Mouse (Mus musculus) spleen, postnatal 36 days (tissue): Measurements from ENCODE around the gene Dpep3.
"Not testable (repeated sequence)": the region's sequence is repeated elsewhere in the genome, so short reads cannot be mapped to it uniquely, and the experiment has no call there.

ENCODE experiments used
- DNase-seq, 2 experiments: peaks; one replicate each; pipeline ENCODE4 v3.0.0; 2022; ENCODE audit warnings: low spot score in 2 of 2, mixed read lengths in 1 of 2

The Dpep3 gene

DNA sequence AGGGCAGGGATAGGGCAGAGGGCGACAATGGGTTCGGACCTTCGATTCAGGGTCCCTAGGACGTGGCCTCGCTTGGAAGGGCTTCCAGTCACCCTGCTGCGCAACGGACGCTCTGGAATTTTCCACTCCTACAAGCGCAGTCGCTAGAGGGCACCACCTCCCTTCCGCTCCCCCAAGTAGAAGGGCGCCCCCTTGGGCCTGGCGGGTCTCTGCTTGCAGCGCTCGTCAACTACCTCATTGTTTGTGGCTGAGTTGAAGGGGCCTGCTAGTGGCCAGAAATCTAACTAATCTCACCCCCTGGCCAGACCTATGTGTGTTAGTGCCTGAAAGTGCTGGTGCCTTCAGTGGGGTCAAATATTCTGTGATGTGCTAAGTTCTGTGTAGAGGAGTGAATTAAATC is at the start of gene Dpep3:
TSS of gene Dpep3 (minus strand) at position 105 of the 400 bp plus-strand sequence.
- DNase-seq = no peak

DNA sequence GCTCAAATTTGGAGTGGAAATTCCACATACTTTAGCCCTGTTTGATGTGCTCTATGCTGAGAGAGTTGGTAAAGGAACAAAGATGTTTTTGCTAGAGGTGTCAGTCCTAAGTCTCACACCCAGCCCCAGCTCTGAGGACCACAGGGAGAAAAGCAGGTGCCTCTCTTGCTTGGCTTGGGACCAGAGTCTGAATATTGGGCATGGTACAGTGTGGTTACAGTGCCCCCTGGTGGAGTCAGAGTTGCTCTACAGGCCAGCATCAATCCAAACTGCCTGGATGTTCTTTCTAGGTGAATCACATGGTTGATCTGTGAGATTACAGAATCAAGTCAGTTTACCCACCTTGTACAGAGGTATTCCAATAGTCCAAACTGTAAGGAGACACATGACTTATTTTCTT is 43.3 kb upstream of the Dpep3 start:
- DNase-seq = peak; percentile 67 to 79

DNA sequence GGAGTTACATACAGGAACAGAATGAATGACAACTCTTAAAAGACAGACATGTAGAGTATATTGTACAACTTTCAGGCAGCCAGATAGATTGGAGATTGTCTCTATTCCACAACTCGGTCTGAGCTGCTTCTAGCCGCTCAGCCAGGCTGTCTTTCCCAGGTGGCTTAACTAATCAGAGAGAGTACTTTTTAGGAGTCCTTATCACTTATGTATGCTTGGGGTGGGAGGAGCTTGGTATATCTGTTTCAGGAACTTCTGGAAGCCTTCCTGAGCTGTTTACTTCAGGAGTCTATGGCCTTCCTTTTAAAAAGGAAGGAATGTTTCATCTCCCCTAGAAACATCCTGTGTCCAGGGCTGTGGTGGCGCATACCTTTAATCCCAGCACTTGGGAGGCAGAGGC is 38.8 kb upstream of the Dpep3 start:
- DNase-seq = no peak

DNA sequence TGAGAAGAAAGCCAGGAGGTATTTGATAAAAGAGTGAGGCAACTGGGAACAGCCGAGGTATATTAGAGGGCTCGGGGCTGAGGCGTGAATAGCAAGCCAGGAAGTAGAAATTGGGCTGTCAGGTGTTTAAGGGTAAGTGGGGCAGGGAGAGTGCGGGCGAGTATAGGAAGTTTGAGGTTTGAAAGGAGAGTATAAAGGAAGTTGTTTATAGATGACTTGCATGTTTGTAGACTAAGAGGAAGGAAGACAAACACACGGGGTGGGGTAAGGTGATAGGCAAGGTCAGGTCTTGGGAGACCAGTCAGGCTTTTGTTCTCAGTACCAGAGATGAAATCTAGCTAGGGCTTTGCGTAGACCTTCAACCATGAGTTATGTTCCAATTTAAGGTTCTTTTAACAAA is 37.9 kb upstream of the Dpep3 start:
- DNase-seq = peak; percentile 8 to 41

DNA sequence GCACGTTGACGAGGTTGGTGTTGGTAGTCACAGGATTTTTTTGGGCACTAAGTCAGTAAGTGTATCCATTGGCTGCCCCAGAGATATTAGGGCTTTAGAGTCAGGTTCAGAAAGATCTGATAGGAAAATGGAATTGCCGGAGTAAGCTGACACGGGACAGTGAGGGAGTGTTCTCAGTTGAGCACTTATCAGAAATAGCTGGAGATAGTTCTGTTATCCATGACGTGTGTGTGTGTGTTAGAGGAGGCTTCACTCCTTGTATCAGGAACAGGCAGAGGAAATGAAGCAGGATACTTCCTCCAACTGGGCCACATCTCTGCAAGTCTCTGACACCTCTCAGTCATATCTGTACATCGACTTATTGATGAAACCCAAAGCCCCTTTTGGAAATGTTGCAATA is 37.1 kb upstream of the Dpep3 start:
- DNase-seq = no peak

- DNase-seq = not testable (repeated sequence)
Measured at GRCm38 (mm10) chr8:106012203-106012602, 33.0 kb upstream of the Dpep3 start.

DNA sequence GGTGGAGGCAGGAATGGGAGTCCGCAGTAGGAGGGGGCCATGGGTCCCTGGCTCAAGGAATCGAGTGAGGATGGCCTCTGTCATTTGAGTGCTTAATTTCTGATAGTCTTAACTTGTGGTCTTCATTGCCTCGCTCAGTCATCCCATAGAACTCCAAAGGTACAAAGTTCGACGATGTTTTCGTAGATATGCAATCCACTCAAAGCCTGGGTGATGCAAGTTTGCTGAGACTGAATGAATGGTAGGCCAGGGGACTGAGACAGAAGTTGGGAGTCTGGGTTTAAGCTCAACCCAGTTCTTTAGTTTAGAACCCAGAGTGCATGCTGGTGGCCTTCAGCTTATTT is 32.4 kb upstream of the Dpep3 start, which contains the start of gene Ddx28:
TSS of gene Ddx28 (minus strand) at position 240 of the 344 bp plus-strand sequence.
- DNase-seq = no peak

- peak; percentile 86 to 89 for DNase-seq
Measured at GRCm38 (mm10) chr8:106010748-106011642, 31.8 kb upstream of the Dpep3 start.

- not testable (repeated sequence) for DNase-seq
Measured at GRCm38 (mm10) chr8:106007891-106008290, 28.7 kb upstream of the Dpep3 start.

DNA sequence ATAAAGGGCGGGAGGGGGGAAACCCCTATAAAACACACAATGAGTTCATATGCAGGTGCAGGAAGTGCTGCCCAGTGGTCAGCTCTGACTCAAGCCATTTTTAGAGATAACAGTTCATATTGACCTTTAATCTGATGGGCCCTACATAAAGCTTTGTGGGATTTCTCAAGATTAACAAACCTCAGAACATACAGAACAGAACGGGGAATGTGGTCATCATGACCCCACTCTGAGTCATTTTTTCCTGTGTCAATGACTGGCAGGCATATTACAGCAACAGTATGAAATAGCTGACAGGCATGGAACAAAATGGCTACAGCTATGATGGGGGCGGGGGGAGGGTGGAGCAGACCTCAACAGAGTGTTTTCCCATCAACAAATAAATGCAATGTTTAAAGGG is 27.9 kb upstream of the Dpep3 start:
- DNase-seq = no peak

GRCm38 (mm10) chr8:106006413-106006812 is 27.2 kb upstream of the Dpep3 start:
- no peak for DNase-seq

DNA sequence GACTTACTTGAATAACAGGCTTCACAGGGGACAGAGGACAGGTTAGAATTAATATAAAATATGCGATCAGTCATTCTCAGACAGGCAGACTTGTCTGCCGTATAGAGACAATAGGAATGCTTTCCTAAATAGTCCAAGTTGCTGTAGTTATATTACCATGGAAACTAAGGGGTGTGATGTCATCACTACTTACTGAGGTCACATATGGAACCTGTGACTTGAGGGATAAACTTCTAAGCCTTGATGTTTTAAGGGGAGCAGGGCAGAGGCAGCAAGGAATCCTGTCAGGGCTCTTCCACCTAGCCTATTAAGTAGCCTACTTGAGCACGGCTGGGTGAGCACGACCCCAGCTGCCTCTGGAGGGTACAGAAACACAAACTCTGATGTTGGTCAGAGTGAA is 26.6 kb upstream of the Dpep3 start, which contains the start of gene Dpep2nb:
TSS of gene Dpep2nb (minus strand) at position 101 of the 400 bp plus-strand sequence.
- no peak for DNase-seq

DNA sequence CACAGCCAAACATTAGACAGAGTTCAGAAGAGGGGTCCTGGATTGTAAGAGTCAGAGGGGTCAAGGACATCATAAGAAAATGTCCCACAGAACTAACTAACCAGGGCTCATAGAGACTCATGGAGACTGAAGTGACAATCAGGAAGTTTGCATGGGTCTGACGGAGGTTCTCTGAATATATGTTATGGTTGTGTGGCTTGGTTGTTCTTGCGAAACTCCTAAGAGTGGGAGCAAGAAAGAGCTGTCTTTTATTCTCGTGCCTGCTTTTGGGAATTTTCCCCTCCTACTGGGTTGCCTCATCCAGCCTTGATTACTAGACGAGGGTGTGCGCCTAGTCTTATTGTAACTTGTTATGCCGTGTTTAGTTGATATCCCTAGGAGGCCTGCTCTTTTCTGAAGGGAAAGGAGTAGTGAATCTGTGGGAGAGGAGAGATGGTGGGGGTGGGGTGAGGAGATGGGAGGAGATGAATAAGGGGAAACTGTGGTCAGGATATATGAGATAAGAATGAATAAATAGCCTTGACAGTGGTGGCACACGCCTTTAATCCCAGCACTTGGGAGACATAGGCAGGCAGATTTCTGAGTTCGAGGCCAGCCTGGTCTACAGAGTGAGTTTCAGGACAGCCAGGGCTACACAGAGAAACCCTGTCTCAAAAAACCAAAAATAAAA is 25.4 kb upstream of the Dpep3 start:
- DNase-seq = no peak

- no peak for DNase-seq
Measured at GRCm38 (mm10) chr8:106001908-106002307, 22.7 kb upstream of the Dpep3 start.

DNA sequence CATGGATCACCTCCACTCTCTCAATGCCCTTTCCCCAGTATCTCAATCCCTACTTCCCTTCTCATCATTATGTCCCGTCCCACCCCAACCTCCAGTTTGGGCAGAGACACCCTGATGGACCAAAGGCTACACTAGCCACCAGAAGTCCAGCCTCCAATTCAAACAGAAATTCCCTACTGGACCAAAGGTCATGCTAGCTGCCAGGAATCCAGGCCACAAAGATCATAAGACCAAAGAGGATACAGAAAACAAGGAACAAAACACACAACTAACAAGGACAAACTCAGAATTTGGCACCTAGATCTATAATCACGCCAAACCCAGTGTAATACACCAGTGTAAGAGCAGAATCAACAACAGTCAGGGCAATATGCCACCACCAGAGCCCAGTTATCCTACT is 19.7 kb upstream of the Dpep3 start:
- DNase-seq = no peak

DNA sequence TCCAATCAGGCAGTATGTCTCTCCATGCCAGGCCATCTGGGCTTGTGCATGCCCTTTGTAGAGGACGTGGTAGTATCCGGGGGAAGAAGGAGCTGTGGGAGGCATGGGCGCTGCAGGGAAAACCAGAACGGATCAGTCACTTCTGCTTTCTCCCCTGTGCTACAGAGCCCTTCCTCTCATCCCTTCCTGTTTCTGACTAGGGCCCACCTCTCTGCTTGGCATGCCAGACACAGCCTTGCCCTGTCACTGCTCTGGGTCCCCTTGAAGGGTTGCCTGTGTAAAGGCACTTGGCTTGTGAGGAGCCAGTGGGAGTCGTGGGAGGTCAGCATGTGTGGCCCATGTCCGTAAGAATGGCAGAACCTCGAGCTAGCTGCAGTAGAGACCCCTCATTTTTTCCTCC is 17.1 kb upstream of the Dpep3 start:
- DNase-seq = peak; percentile 31 to 54

DNA sequence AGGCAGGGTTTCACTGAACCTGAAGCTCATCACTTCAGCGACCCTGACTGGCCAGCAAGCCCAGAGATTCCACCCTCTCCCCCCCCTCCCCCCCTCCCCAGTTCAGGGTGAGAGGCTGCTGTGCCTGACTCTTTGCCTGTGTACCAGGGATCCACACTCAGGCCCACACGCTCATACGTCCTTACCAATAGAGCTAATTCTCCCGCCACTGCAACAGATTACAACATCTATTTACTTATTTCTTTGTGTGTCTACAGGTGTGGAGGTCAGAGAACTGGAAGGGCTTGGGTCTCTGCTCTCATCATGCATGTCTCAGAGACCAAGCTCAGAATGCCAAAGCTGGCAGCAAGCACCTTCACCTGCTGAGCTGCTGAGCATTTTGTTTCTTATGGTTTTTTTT is 14.0 kb upstream of the Dpep3 start:
- no peak for DNase-seq

DNA sequence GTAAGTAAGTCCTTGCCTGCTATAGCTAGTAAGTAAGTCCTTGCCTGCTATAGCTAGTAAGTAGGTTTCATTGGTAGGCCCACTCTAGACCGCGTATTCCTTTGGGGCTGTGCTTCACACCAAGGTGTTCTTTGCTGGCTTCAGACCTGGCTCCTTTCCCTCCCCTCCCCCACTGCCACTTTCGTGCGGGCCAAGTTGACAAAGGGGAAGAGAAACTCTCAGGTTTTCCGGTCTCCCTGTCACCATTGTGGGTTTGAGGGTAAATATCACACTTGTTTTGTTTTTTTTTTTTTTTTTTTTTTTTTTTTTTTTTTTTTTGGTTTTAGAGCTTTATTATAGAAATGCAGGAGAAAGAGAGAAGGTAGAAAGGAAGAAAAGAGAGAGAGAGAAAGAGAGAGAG is 13.3 kb upstream of the Dpep3 start:
- DNase-seq = peak; percentile 85 to 88

- no peak for DNase-seq
Measured at GRCm38 (mm10) chr8:105991546-105991945, 12.3 kb upstream of the Dpep3 start.

GRCm38 (mm10) chr8:105990856-105991387 is 11.7 kb upstream of the Dpep3 start, which contains the start of gene Dus2:
Gene Dus2, plus strand, starts transcription at chr8:105991337.
- peak; percentile 75 to 82 for DNase-seq

- no peak for DNase-seq
Measured at GRCm38 (mm10) chr8:105988546-105988945, 9.3 kb upstream of the Dpep3 start.

- not testable (repeated sequence) for DNase-seq
Measured at GRCm38 (mm10) chr8:105983406-105983805, 4.2 kb upstream of the Dpep3 start.

DNA sequence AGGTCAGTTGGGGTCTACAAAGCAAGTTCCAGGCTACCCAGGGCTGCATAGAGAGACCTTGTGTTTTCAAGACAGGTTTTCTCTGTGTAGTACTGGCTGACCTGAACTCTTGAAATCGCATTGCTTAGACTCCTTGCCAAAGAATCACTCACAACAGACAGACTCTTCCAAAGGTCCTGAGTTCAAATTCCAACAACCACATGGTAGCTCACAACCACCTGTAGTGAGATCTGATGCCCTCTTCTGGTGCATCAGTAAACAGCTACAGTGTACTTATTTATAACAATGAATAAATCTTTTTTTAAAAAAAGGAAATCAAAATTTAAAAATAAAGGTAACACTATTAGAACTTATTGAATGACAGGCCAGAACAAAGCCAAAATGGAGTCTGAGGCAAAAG is 1.9 kb upstream of the Dpep3 start:
- no peak for DNase-seq
